Mouse (Mus musculus) telencephalon, adult 2 months (tissue): Measurements from ENCODE around the gene Urb1.

Source experiments
- DNase-seq: peaks from one replicate; pipeline ENCODE4 v3.0.0-alpha.2; 2011; ENCODE audit warnings: low read depth, low spot score

Urb1 gene

DNA sequence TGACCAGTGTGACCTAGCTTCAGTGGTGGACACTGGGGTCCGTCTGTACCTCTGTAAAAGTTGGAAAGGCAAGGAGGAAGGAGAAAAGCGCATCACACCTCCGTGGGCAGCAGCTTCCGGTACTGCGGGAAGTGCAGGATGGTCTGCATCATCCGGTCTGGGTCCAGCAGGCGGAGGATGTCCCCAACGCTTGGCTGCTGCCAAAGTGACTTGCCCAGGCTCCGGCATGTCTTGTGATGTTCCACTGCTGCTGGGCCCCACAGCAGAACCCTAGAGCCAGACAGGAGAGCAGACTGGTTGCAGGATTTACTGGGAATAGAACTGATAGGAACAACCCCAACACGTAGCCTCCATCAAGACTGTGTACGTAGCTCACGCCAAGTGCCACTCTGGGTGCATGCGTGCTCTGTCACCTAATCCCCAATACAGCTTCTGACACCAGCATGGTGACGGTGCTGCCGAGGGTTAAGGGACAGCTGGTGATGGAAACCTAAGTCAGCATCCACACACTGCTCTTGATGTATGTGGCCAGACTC lies 43.2 kb downstream of the Urb1 start:
- DNase-seq: no peak

DNA sequence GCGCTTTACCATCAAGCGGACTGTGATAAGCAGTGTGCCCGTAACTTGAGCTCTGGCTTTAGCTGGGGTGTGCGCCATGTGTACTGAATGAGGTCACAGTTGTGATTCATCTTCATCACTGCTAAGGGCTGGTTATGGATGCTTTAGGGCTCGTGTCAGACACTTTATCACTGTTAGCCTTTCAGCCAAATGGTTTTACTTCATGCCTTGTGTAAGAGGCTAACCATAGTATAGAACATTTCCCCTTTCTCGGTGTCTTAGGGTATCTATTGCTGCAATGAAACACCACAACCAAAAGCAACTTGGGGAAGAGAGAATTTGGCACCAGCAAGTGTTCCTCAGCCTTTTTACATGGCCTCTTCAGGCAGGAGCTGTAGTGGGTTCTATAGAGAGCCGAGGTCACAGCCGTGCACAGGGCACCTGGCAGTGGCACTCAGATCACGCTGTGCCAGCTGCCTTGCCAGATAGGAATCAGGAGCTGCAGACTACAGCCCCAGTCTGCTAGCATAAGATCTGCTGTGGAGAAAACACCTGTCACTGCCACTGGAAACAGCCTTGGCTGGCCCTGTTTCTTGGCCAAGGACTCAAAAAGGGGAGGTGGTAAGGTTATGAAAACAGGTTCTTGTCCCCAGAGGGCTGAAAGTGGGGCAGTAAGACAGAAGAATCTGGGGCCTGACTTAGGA lies 44.9 kb downstream of the Urb1 start:
- no peak for DNase-seq

DNA sequence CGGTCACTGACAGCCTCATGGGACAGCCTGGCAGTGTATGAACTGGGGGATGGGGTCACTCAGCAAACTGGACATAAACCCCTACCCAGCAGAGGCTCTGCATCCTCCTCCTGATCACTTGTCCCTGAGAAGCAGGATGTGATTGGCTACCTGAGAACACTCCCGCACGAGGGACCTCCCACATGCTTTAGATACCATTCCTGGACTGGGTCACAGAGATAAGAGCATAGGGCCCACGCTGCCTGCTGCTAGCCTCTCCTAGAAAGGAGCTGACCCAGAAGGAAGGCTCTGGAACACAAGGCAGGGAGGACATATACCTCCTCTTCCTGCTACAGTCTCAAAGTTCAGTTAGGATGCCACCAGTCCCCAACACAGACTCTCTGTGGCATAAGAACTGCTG lies 49.7 kb downstream of the Urb1 start:
- no peak for DNase-seq

DNA sequence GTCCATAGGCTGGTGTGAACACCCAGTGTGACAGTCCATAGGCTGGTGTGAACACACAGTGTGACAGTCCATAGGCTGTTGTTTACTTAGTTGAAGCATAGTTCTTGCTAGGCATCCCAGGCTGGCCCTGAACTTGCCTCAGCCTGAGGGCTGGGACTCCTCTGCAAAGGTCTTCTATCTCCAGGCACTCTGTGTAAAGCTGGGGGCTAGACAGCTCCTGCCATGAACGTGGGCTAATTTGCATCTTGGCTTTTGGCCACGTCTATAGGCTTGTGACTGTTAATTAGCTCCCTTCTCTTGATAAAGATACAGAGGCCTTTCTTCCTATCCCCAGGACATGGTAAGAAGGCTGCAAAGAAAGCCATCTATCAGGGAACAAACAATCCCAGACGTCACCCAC lies 50.9 kb downstream of the Urb1 start:
- no peak for DNase-seq

DNA sequence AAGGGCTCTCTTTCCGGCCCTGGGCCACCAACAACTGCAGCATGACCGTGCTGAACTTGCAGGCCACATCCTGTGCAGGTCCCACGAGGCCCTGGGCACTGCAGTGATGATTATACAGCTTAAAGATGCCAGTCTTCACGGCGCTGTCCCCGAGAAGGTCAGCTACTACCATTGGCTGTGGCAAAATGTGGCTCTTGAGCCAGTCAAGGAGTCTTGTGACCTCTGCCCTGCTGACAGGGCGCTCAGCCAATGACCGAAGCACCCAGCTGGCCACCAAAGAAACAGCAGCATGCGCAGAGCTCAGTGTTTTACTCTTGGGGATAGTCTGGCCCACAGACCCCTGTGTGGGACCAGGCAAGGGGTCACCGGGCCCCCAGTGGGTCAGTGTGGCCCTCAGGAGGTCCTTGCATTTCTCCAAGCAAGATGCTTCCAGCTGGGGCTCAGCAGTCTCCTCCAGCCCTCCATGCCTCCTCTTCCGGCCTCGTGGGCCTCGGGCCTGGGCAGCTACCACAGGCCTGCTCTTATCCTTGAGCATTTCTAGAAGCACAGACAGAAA lies 56.7 kb downstream of the Urb1 start:
- DNase-seq: no peak

DNA sequence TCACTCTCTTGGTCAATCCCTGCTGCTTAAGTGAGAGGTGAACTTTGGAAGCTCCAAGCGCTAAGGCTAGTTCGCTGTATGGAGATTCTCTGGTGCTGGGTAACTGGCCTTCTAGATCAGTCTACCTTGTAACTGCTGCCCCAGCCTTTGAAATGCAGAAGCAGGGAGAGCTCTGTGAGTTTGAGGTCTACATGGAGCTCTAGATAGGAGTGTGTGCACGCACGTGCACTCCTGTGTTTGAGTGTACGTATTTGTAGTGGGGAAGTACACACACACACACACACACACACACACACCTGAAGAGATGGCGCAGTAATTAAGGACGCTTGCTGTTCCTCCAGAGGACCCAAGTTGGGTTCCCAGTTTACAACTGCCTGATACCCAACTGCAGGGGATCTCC lies 62.0 kb downstream of the Urb1 start:
- no peak for DNase-seq

DNA sequence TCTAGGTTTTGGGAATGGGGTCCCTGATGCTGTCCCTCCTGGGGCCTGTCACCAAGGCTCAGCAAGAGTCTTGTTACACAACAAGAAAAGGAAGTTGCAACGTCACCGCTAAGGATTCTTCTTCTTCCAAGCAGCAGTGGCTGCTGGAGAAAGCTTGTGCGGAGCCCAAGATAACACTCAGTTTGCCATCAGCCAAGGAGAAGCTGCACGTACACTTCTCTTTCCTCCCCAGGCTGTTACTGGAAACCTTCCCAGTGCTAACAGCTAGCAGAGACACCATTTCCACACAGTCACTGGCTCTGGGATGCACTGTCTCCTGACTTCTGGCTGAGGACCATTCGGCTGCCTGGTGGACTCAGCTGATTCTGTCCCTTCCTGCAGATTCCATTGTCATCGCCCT lies 63.1 kb downstream of the Urb1 start:
- peak; percentile 54 for DNase-seq

DNA sequence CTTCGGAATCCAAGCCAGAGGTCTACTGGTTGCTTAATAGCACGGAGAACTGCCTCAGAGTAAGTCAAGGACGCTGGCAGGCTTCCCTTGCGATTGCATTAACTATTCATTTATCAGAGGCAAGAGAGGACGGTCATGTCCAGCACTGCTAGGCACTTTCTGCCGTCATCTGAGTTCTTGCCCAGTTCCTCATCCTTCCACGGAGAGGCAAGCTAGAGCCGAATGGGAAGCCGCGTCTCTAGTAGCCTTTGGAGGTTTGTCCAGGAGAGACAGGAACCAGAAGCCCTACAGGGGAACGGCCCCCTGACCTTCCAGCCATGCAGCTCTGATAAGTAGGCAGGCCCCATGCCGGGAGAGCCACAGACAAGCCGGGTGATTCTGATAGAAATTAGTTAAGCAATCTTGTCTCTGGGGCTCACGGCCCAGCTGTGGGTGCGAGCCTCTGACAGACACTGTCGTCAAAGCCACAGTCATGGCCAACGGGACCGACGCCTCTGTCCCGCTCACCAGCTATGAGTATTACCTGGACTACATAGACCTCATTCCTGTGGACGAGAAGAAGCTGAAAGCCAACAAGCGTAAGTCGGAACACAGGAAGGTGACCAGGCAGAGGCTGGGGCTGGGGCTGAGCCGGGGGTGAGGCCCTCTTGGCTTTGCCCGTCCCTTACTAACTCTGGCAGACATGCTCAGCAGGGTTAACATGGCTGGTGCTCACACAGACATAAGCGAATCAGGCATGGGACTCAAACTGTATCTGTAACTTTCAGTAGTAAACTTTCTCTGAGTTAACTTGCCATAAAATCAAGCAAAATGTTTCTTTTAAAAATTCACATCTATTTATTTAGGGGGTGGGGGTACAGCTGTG lies 71.9 kb downstream of the Urb1 start, which contains the start of gene Mrap:
Gene Mrap (plus strand): TSS at position 116 of the 865 bp plus-strand sequence.
- DNase-seq: no peak

DNA sequence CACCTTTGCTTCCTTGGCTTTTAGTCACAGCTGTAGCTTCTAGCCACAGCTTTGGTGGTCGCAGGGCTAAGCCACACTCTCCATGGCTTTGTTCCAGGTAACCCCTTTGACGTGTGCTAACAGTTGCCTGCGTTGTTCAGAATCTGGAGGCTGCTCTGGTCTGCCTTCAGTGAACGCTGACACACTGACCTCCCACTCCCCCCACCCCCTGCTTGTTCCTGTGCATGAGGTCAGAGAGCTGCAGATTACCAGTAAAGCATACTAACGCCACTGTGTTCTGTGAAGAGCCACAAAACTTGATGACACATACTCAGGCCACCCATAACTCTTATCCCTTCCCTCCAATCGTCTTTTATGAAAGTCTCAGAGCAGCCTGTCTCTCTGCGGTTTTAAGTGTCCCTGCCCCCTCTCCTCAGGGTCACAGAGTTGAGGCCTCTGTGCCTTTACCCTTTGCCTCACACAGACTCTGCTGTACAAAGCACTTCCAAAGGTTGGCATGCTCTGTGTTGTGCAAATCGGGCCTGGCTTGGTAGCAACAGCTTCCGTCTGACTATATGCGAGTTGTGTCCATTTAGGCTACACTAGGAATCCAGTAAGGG lies 73.4 kb downstream of the Urb1 start:
- DNase-seq: no peak

DNA sequence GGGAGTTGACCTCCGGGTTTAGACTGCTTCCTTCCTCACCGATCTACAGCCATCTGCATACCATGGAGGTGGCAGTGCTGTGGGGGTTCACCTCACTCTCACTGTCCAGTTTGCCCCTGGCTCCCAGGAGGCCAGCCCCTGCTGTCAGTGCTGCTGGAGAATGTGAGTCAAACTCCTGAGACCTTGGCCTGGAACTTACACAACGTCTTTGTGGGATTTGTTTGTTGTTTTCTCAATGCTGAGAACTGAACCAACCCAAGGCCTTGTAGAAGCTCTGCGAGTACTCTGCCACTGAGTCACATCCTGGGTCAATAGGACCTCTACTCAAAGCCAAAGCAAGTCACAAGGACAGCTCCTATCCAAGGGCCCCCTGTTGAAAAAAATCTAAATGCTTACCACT lies 74.6 kb downstream of the Urb1 start:
- DNase-seq: no peak

DNA sequence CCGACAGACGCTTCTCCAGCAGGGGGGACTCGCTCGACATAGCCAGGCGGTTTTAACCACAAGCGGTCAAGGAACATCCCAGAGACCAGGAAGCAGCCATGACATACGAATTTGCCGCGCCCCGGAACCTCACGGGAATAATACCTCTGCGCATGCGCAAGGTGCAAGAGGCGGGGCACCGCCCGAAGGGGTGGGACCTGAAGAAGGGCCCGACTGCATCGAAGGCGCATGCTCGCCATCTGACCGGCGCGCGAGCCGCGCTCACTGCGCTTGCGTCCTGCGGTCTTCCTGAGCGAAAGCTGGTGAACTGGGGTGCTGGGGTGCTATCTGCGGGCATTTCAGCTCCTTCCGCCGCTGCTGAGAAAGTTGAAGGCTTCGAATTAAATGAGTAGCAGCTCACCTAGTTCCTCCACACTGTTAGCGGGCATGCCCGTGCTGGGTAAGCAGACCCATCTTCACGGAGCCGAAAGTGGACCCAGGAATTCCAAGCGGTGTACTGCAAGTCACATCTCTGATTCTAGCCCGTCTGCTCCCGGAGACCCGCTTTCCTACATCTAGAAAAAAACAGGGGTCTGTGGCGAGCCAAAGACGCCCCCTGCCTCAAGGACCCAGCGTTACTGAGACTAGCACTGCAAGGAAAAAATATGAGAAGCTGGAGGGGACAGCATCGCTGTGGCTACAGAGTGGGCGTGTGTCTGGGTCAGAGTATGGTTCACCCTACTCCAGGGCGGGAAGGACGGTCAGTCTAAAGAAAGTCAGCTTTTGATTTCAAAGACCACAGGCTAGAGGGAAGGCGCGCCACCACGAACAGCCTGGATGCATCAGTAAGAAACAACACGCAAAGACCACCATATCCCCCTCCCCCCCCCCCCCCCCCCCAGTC lies 82.7 kb downstream of the Urb1 start, which contains the start of gene Mis18a:
Gene Mis18a (minus strand): TSS at position 172 of the 883 bp plus-strand sequence.
- DNase-seq: peak; percentile 95

DNA sequence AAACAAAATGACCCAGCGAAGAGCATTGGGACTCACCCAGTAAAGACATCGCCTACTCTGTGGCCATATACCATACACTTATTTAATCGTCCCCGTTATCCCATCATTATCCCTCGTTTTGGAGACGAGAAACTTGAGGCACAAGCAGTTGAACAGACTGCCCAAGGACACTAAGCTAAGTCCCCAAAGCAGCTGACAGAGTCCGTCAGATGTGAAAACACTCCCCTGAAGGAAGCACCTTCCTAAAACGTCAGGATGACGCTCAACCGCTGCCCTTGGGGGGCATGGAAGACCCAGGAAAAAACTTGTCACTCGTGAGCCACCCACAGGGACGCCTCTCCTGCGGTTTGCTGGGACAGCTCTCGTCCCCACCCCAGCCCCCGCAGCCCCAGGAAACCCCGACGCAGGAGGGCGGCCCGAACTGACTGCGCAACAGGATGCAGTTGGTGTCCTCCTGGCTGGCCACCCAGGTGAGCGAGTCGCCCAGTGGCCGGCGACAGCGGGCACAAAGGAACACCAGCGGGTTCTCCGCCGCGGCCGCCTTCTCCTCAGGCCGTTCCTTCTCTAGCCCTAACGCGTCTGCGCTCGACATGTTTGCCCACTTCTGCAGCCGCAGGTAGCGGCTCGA lies 83.5 kb downstream of the Urb1 start:
- no peak for DNase-seq

DNA sequence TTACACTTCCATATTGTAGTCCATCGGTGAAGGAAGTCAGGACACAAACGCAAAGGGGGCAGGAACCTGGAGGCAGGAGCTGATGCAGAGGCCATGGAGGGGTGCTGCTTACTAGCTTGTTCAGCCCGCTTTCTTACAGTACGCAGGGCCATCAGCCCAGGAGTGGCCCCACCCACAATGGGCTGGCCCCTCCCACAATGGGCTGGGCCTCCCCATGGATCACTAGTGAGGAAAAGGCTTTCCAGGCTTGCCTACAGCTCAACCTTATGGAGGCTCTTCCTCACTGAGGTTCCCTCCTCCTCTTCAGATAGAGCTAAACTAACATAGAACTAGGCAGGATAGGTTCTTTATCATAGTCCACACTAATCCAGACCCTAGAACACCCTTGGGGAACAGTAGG lies 86.2 kb downstream of the Urb1 start:
- no peak for DNase-seq

DNA sequence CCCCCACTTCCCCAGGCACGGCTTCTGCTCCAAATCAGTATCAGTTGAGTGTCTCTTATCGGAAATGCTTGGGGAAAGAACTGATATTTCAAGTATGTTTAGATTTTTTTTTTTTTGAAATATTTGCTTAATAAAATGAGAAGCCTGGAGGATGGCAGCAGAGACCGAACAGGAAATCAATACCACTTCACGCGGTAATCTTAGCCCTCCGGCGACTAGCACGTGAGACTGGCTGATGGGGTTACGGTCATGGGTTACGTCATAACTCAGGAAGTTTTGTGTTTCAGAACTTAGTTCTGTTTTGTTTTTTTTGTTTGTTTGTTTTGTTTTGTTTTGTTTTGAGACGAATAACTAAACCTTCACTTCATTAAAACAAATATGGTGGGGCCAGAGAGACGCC lies 99.9 kb downstream of the Urb1 start:
- DNase-seq: no peak

DNA sequence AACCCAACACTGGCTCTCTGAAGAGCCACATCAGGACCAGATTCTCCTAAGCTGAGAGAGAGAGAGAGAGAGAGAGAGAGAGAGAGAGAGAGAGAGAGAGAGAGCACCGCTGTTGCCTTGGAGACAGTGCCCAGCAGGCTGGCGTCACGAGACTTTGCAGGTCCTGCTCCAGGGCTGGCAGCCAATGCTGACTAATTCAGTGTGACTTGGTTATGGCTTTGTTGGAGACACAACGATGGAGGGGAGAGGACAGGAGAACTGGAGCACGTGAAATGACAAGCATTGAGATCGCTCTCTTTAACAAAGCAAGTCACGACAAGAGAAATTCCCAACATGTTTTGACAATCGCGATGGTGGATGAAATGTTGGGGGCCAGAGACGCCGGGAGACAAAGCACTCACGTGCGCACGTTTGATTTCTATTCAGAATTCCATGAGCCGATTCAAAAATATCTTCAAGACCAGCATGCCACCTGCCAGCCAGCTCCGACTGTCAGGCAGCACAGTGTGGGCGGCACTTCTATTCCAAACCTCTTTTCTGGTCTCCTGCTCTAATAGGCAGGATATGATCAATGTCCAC lies 100.4 kb downstream of the Urb1 start:
- peak; percentile 92 for DNase-seq

DNA sequence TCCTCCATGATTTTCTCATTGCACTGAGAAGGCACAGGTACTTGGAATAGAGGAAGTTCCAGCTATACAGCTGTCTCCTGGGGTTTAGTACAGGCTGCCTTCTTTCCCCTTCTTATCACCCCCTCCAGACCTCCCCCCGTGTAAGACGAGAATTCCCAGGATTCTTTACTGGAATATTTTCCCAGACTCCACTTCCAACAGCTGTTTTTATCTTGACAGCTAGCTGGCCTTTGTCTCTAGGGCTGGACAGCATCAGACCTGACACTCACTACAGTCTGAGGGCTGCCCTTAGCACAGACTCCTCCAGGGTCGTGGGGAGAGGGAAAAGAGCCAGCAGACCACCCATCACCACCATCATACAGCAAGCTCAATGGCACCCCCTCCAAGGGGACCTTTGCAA lies 103.9 kb downstream of the Urb1 start:
- DNase-seq: no peak

DNA sequence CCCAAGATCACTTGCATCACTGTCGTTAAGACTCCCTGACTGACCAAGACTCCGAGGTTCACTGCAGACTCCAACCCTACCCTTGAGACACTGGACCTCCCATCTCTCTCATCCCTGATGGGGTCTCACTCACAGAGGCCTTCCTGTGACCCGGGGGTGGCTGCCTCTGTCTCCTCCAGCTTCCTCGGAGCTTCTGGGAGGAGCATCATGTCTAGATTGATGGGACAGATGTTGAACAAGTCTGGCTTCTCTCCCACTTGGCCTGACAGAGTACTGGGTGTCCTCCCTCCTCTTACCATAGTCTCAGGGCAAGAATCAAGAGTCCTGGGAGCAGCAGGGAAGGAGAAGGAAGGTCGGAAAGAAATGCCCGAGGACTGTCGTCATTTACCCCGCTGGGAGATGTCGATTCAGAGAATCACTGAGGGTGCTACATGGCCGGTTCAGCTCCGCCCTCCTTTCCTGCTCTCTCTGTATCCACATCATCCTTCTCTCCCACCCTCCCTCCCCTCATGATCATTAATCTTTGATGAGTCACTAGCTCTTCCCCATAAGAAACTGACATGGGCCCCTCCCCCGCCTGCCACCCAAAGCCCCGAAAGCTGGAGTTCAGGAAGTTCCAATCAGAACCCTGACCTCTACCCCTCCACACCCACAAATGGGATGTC lies 105.9 kb downstream of the Urb1 start:
- DNase-seq: no peak

DNA sequence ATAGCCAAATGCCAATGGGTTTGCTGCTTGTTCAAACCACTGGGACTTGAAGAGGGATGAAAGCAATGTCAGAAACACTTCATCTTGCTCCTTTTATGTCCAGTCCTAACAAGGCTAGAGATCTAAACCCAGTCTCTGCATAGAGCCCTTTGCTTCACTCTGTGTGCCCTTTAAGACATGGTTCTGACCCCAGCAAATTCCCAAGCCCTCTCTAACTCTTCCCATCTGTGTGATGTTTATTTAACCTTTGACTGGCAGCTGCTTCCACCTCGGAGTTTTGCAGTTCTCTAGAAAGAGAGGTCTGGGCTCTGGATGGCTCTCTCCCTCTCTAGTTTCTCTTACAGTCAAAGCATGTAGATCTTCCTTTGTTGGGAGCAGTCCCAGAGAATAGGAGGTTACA lies 106.6 kb downstream of the Urb1 start:
- no peak for DNase-seq

DNA sequence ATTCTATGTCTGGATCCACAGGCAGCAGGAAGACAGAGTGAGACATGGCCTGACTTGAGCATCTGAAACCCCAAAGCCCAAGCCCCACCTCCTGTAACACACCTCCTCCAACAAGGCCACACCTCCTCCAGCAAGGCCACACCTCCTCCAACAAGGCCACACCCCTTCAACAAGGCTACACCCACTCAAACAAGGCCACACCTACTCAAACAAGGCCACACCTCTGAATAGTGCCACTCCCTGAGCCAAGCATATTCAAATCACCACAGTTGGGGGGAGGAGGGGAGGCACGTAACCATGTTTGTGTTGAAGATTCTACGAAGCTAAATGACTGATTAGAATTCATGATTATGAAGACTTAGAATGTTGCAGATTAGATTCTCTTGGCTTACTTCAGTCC lies 108.7 kb downstream of the Urb1 start:
- no peak for DNase-seq
